Mouse (Mus musculus) forelimb bud, embryonic 11.5 days (tissue): ENCODE measurements around the gene Phf23.

ENCODE experiments used
- DNase-seq: peaks from one replicate; pipeline ENCODE4 v3.0.0-alpha.2; 2012; ENCODE audit warnings: low read depth, low spot score

Gene Phf23

DNA sequence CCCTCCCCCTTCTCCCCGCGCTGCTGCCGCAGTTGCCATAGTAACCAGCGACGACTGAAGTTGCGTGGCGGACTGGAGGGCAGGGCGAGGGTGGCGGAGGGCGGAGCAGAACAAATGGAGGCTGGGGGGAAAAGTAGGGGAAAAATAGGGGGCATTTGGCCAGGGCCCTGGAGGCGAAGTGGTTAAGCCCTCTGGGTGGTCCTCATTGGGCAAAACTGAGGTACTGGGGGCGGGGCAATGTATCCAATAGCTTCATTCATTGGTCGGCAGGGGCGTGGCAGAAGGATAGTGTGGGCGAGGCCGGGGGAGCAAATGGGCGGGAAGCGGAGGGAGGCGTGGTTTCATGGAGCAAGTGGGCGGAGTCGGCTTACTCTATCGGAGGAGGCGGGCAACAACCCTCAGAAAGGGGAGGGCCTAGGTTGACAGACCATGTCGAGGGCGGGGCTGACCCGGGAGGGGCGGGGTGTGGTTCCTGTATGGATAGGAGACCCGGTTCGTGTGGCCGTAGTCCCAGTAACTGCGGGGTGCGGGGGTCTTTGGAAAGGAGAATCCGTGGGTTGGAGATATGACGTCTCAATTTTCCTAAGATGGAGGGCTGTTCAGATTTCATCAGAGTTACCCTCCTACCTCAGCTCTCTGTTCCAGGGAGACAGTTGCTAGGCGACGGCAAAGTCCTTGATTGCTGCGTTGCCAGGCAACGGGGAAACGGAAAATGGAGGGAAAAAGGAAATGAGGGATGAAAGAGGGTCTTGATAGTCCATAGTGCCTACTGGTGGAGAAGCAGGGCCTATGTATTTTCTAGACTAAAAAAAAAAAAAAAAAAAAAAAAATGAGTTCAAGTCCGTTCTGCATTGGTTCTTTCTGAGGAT lies 25.9 kb downstream of the Phf23 start:
- DNase-seq, result peak; percentile 98

DNA sequence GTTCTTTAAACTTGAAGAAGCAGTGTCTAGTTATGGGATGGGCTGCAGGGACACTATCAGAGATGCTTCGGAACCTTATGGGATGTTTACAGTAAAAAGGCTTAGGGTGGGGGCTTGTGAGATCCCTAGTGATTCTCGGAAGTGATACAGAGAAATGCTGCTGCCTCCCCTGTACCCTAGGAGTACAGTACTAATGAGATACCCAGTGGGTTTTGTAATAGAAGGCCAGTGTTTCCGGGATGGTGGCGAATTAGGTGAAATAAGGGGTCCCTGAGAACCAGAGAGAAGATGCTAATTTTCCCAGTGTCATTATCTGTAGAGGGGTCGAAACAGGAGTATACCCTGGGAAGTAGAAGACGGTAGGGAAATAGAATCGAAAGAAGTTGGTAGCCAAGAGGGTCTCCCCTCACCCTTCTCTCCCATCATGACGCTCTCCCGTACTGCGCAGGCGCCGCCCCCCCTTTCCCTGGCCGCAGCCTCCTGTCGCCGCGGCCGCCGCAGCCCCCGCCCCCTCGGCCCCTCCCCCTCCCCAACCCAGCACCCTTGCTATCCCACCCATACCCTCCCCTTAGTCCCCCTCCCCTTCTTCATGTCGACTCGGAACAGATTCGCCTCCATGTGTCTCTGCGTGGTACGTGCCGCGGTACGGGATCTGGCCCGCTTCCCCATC lies 28.0 kb downstream of the Phf23 start:
- DNase-seq, result no peak

DNA sequence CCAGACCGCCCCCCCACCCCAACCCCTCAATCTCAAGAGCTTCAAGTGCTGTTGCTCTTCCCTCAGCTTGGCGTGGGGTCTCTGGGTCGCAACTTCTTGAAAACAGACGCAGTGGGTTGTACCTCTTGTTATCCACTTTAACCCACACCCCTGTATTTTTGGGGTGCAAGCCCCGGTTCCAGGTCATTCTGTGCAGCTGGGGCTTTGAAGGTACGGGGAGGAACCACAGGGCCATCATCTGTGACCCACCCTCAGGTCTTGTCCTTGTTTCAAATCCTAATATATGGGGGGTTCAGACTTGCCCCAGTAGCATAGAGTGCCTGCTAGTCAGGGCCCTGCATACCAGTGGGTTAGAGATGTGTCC lies 28.6 kb downstream of the Phf23 start:
- DNase-seq, result no peak

DNA sequence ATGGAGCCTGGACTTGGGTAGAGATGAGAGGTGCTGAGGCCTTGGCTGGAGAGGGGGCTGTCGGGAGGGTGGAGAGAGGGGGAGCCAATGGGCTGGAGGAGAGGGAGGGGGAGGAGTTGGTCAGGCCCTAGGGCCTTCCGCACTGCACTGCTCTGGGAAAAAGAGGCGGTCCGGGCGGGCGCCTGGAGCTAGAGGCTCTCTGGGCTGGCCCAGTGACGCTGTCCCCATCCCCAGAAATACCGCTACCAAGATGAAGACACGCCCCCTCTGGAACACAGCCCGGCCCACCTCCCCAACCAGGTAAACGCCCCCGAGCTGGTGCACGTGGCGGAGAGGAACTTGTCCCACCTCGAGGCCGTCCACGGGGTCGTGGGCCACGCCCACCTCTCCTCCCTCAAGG lies 31.1 kb downstream of the Phf23 start:
- peak; percentile 64 for DNase-seq

DNA sequence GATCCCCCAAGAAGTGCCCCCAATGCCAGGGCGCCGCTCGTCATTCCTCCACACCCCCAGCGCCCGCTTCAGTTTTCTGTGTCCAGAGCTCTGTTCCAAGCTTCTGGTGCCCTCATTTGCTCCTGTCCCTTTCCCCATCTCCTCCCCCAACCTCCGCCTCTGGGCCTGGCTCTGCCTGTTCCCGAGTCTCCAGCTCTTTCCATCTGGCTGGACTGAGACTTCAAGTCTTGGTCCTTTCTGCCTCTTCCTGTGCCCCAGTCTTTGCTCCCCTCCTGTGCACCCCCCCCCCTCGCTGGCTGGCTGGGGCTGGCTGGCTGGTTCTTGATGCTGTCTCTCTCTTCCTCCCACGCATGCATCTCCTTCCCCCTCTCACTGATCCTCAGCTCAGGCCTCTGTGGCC lies 31.8 kb downstream of the Phf23 start:
- no peak for DNase-seq

DNA sequence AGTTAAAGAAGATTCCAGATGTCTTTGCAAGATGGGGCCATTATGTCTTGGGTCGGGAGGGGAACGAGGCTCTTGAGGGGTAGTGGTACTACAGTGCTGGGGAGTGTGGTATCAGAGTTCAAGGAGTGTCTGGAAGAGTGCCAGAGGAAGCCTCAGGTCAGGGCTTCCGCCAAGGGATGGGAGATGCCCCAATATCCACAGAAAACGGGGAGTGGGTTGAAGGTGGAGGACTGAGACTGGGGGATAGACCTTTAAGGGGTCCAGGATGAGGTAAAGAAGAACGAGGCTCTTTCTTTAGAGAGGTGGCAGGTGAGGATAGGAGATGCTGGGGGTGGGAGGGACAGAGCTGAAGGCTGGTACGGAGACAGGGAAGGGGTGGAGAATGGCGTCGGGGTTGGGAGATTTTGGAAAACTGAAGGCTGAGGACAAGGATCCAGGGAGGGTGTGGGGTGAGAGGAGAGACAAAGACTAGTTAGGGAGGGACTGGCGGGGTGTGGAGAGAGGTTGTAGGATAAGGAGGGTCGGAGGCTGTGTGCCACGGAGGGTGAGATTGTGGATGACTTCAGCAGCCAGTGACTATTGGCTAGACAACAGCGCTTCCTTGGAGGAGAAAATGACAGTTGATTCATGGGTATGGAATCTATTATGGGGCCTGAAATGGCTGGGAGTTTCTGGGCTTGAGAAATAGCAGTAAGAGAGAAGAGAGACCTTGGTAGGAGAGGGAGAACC lies 33.0 kb downstream of the Phf23 start:
- no peak for DNase-seq

DNA sequence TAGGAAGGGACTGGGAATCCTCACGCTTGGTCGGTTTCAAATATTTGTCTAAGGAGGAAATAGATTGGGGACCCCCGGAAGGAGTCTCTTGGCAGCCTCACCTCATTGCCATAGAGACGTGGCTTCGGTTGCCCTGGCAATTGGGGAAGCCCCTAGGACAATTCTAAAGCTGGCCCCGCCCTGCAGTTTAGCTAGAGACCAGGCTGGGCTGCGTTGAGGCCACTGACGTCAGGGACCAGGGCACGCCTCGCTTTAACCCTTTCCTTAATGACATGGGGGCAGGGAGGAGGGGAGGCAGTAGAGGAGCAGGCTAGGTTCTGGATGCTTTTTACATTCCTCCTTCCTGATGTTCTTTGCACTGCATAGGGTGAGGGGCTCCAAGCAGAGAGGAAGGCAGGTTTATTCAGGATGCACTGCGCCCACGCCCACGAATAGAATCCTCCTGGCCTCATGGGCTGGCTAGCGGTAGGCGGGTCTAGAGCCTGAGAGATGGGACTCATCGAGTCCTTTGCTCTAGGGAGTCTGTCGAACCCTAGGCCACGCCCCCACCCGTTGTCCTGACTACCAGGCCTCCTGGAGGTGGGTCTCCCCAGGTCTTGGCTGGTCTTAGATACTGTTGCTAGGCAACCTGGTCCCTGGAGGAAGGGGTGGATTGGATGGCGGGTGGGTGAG lies 33.7 kb downstream of the Phf23 start:
- DNase-seq, result peak; percentile 91

DNA sequence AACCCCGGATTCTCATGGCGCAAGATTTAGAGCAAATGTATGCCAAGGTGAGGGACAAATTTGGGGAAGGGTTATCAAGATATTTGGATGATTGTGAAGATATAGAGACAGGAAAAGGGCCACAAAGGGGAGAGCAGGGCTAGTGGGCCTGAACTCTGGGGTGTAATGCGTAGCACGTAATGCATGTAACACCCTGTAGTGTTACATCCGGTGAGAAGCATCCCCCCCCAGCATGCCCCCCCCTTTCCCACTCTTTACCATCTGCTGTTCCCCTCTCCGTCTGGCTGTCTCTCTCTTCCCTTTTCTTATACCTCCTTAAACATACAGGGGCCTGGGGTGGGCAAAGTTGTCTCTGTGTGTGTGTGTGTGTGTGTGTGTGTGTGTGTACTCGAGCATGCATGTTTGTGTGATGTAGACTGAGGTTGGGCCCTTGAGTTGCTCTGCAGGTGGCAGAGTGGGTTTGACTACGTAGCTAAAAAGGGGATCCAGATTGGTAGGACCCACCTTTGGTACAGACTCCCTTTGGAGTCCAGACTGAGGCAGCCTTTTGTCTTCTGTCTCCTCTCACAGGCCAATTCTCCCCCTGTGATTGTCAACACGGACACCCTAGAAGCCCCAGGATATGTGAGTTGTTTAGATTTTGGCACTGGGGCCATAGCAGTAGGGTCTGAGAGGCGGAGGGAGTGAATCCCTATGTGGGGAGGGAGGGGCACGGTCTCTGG lies 34.4 kb downstream of the Phf23 start:
- no peak for DNase-seq

DNA sequence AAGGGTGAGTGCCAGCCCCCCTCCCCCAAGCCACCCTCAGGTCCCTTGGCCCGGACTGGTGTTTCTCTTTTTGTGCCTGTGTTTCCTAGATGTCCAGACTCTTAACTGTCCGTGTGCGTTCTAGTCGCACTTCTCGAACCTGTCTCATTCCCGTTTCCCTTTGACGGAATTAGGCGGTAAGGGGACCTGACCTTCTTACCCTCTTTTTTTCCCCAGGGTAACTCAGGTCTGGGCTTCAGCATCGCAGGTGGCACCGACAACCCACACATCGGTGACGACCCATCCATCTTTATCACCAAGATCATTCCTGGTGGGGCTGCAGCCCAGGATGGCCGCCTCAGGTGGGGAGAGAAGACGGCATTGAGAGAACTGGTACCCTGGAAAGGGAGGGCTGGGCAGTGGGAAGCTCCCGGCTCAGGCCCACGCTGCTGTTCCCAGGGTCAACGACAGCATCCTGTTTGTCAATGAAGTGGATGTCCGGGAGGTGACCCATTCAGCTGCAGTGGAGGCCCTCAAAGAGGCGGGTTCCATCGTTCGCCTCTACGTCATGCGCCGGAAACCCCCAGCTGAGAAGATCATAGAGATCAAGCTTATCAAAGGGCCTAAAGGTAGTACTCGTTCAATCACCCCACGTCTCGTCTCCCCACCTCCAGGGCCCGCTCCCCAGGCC lies 35.2 kb downstream of the Phf23 start:
- no peak for DNase-seq

DNA sequence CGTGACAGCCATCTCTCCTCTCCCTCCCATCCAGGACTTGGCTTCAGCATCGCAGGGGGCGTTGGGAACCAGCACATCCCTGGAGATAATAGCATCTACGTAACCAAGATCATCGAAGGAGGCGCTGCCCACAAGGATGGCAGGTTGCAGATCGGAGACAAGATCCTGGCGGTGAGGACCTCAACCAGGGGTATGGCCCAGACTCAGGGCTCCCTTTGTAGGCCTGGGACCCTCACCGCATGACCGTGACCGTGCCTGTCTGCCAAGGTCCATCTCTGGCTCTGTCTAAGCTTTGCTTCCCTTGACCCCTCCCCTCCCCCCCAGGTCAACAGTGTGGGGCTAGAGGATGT lies 35.7 kb downstream of the Phf23 start:
- DNase-seq, result no peak

DNA sequence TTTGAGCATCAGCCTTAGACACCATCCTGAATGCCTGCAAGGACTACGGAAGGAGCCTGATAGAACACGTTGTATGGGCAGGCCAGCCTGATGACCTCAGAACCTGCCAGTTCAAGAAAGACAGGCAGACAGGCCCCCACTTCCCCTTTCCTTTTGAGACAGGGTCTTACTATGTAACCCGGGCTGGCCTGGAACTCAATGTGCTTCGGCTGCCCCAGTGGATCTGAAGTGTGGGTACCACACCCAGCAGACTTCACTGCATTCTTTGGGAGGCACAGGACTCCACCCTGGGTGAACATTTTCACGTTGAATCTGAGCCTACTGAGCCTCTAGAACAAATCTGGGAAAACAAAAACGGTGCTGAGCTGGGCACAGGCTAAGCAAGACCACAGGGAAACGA lies 42.6 kb downstream of the Phf23 start:
- no peak for DNase-seq

DNA sequence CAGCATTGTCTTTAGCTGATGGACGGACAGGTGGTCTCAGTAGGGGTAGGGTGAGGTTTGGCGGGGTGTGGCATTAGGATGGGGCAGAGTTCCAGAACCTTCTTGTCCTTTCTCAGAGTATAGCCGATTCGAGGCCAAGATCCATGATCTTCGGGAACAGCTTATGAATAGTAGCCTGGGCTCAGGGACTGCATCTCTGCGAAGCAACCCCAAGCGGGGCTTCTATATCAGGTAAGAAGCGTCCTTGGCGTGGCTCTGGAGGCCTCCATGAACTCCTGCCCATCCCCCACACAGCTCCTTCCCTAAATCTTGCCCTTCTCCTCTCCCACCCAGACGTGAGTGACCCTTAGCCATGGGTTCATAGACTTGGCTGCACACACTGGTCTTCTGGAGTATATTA lies 44.1 kb downstream of the Phf23 start:
- no peak for DNase-seq

DNA sequence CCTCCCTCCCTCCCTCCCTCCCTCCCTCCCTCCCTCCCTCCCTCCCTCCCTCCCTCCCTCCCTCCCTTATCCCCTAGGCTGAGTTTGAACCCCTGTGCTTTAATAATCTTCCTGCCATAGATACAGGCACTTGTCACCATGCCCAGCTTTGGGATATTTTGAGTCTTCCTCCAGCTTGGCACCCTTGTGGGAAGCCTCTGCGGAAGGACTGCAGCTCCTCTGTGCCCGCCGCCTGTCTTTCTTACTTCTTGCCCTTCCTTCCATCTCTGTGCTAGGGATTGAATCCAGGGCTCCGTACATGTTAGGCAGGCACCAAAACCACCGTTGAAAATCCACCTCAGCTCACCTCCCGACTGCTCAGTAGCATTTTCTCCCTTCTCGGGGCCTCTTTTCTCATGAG lies 44.6 kb downstream of the Phf23 start:
- no peak for DNase-seq

DNA sequence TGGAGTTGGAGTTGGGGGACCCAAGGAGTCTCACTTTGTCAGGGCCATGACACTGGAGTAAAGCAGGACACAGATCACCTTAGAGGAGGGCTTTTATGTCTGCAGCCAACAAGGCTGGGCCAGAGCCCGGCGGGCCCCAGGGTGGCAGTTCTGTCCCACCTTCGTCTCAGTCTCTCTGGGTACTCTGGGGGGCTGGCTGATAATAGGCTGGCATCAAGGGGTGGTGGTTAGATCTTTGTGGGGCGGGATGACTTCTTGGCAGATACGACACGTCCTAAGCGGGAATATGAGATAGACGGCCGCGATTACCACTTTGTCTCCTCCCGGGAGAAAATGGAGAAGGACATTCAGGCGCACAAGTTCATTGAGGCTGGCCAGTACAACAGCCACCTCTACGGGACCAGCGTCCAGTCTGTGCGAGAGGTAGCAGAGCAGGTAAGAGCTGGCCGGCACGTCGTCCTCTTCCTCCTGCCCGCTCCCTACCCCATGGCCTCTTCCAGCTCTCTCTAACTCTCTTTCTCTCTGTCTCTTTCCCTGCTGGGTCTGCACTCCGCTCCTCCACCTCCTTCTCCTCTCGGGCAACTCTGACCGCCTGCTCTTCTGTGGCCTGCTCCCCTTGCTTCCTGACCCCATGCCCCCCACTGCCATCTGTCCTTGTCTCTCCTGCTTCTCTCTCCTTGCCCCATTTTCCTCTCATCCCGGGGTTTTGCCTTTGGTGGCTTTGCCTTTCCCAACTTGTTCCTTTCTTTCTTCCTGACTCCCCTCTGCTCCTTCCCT lies 46.9 kb downstream of the Phf23 start:
- DNase-seq, result no peak

DNA sequence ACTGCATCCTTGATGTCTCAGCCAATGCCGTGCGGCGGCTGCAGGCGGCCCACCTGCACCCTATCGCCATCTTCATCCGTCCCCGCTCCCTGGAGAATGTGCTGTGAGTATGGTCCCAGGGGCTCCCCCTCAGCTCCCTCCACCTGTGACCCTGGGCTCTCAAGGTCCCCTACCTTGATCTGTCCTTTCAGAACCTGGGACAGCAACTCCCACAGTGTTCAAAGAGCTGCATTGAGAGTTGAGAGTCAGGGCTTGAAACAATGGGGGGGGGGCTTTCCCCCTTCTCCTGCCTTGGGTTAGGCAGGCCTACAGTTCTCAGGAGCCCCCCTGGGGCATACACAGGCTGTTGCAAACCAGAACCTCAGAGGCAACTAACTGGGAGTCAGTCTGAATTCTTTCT lies 48.1 kb downstream of the Phf23 start:
- no peak for DNase-seq

DNA sequence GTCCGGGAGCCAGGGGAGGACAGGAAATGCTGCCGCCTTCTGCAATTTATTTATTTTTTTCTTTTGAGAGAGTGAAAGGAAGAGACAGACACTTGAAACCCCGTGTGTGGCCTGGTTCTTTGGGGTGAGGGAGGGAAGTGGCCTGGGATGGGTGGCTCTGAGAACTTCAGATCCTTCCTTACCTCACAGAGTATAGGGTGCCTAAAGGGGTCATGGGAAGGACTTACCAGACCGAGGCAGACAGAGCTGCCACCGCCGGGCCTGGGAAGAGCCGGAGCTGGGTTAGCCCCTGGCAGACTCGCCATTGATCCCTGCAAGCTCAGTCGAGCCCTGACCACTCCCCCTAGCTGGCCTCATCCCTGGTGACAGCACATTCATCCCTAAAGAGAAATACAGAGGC lies 49.9 kb downstream of the Phf23 start:
- DNase-seq, result no peak

DNA sequence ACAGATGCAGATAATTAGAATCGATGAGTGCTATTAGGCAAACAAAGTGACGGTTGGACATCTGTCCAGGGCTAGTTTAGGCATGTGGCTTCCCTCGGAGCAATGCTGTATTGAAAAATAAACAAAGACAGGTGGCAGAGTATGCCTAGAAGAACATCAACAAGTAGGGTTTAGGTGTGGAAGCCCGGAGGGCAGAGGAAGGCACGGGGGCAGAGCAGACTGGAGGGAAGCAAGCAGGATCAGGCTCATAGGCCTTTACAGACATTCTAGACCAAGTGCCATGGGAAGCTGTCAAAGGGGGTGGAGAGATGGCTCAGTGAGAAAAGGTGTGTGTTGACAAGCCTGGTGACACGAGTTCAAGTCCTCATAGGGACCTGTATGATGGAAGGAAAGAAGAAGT lies 53.8 kb downstream of the Phf23 start:
- no peak for DNase-seq
